Mouse (Mus musculus): ENCODE data around the gene Ube2m. TPM values are rescaled to one million over a fixed set of nuclear protein-coding genes. Genes with fewer than 3 reads are reported as not detected.

Ube2m gene
- polyA plus RNA-seq (2012; rRNA removed): 95.1 and 109 TPM in 2 replicates

DNA sequence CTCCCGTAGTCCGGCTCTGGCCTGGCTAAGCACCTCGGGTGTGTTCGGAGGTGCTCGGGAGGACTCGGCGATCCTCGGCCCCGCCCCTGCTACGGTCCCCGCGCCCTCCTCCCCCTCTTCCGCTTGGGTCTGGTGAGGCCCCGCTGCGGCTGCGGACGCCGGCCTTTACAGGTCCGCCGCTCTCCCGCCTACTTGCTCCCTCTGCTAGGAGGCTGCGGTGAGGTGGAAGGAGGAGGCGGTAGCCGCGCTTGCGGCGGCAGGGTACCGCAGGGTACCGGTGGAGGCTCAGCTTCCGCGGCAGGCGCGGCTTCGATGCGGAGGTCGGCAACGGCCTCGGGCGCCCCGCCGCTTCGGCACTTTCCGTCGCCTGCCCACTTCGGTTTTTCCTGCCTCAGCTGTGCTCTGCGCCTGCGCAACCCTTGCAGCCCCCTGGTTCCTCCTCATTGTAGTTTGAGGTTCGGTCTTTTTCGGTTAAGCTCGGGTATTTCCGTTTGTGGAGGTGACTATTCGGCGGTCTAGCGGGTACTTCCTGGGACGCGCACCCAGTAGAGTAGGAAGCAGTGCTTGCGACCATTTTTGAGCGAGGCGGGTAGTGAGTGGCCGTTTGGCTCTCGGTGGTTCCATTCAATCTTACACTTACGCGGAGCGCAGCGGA is at the start of gene Ube2m:
Gene Ube2m, minus strand, starts transcription at position 375 of the 655 bp plus-strand sequence.

GRCm38 (mm10) chr7:13054287-13055010 is 16.4 kb upstream of the Ube2m start, which contains the start of gene Mzf1:
Mzf1 (minus strand) TSS chr7:13054764.

GRCm38 (mm10) chr7:13034148-13034977 is 3.7 kb downstream of the Ube2m start, which contains the start of gene Chmp2a:
Chmp2a (minus strand) TSS chr7:13034807.

GRCm38 (mm10) chr7:13010005-13010908 is 27.8 kb downstream of the Ube2m start, which contains the start of gene Zbtb45:
Zbtb45 (minus strand) TSS chr7:13010034.

GRCm38 (mm10) chr7:12998851-12999250 is 39.2 kb downstream of the Ube2m start, which contains the start of gene Trim28:
Trim28 (plus strand) TSS chr7:12999114.

GRCm38 (mm10) chr7:12998053-12998452 is 40.0 kb downstream of the Ube2m start, which contains the start of gene Slc27a5:
Slc27a5 (minus strand) TSS chr7:12998192.

Other genes starting within 250 kb of the Ube2m start
- 0.37 and 0.47 TPM in 2 replicates for gene Zscan18, start 234.6 kb downstream of the Ube2m start, polyA plus RNA-seq (2012; rRNA removed)
- 2.8 and 3.1 TPM in 2 replicates for gene Zfp329, start 219.4 kb downstream of the Ube2m start, polyA plus RNA-seq (2012; rRNA removed)
- 3.9 and 4.9 TPM in 2 replicates for gene Zfp110, start 203.5 kb downstream of the Ube2m start, polyA plus RNA-seq (2012; rRNA removed)
- gene Zfp128, start 157.1 kb downstream of the Ube2m start, polyA plus RNA-seq (2012; rRNA removed): 0.53 and 0.68 TPM in 2 replicates
- 3.1 and 3.7 TPM in 2 replicates for gene Zscan22, start 140.5 kb downstream of the Ube2m start, polyA plus RNA-seq (2012; rRNA removed)
- 1,643 and 1,838 TPM in 2 replicates for gene Rps5, start 116.0 kb downstream of the Ube2m start, polyA plus RNA-seq (2012; rRNA removed)
- 0.42 and 0.56 TPM in 2 replicates for gene Rnf225, start 110.9 kb downstream of the Ube2m start, polyA plus RNA-seq (2012; rRNA removed)
- 1.6 and 1.7 TPM in 2 replicates for gene Zfp324, start 72.4 kb downstream of the Ube2m start, polyA plus RNA-seq (2012; rRNA removed)
- 2.1 and 2.4 TPM in 2 replicates for gene Zfp446, start 60.4 kb downstream of the Ube2m start, polyA plus RNA-seq (2012; rRNA removed)
- 4.0 and 4.9 TPM in 2 replicates for gene Slc27a5, start 40.1 kb downstream of the Ube2m start, polyA plus RNA-seq (2012; rRNA removed)
- gene Trim28, start 39.2 kb downstream of the Ube2m start, polyA plus RNA-seq (2012; rRNA removed): 116 and 134 TPM in 2 replicates
- gene Zbtb45, start 28.2 kb downstream of the Ube2m start, polyA plus RNA-seq (2012; rRNA removed): 7.9 and 10.2 TPM in 2 replicates
- 106 and 108 TPM in 2 replicates for gene Chmp2a, start 3.5 kb downstream of the Ube2m start, polyA plus RNA-seq (2012; rRNA removed)
- gene Mzf1, start 16.5 kb upstream of the Ube2m start, polyA plus RNA-seq (2012; rRNA removed): 0.50 and 0.62 TPM in 2 replicates
- not detected in 2 replicates for gene Vmn1r85, start 56.9 kb upstream of the Ube2m start, polyA plus RNA-seq (2012; rRNA removed)
- not detected in 2 replicates for gene Vmn1r86, start 81.6 kb upstream of the Ube2m start, polyA plus RNA-seq (2012; rRNA removed)
- gene Vmn1r87, start 101.9 kb upstream of the Ube2m start, polyA plus RNA-seq (2012; rRNA removed): not detected in 2 replicates
- under 0.01 TPM in 1 of 2 replicates, not detected in the other for gene Vmn1r88, start 121.3 kb upstream of the Ube2m start, polyA plus RNA-seq (2012; rRNA removed)
- not detected in 2 replicates for gene Vmn1r89, start 174.7 kb upstream of the Ube2m start, polyA plus RNA-seq (2012; rRNA removed)
- 69.0 and 75.7 TPM in 2 replicates for gene Lig1, start 239.0 kb upstream of the Ube2m start, polyA plus RNA-seq (2012; rRNA removed)
- 1.7 and 1.8 TPM in 2 replicates for gene Zswim9, start 240.4 kb upstream of the Ube2m start, polyA plus RNA-seq (2012; rRNA removed)

Data from liver, embryonic 14 days (tissue).